Mouse (Mus musculus) stomach, embryonic 14.5 days (tissue): Measurements from ENCODE around the gene Tmem8b. TPM values are rescaled to one million over a fixed set of nuclear protein-coding genes. Genes with fewer than 3 reads are reported as not detected.

Experiments used
- ATAC-seq: fragments of 200-750 bp; cut with Nextera tagmentation; 2 replicates; pipeline ENCODE4 v1.8.0; 2017; ENCODE audit warnings: low read depth, moderate TSS enrichment; ENCODE audit not compliant: insufficient number of reproducible peaks, insufficient read depth, low FRiP score
- H3K27ac ChIP-seq: fragments of 300-500 bp; sonication (generic); 2 replicates; pipeline ENCODE4 v1.5.1; 2014; ENCODE audit warnings: mild to moderate bottlenecking, low read length, moderate library complexity, mixed read lengths
- H3K27me3 ChIP-seq: fragments of 300-500 bp; sonication (generic); 2 replicates; pipeline ENCODE4 v1.6.1; 2014; ENCODE audit warnings: low read length, control low read depth, mixed read lengths; ENCODE audit not compliant: control insufficient read depth, insufficient read depth
- H3K36me3 ChIP-seq: fragments of 300-500 bp; sonication (generic); 2 replicates; pipeline ENCODE4 v1.6.1; 2014; ENCODE audit warnings: mild to moderate bottlenecking, control low read depth, low read length, moderate library complexity, mixed read lengths; ENCODE audit not compliant: control insufficient read depth, insufficient read depth
- H3K4me1 ChIP-seq: fragments of 300-500 bp; sonication (generic); 2 replicates; pipeline ENCODE4 v1.6.1; 2014; ENCODE audit warnings: low read length, control low read depth, mixed read lengths; ENCODE audit not compliant: control insufficient read depth, insufficient read depth
- H3K4me2 ChIP-seq: fragments of 300-500 bp; sonication (generic); replicated peaks from 2 replicates; pipeline ENCODE4 v1.6.1; 2014; ENCODE audit warnings: low read depth, low read length, control low read depth
- H3K4me3 ChIP-seq: fragments of 300-500 bp; sonication (generic); 2 replicates; pipeline ENCODE4 v1.5.1; 2014; ENCODE audit warnings: low read depth, low read length, control low read depth
- H3K9ac ChIP-seq: fragments of 300-500 bp; sonication (generic); replicated peaks from 2 replicates; pipeline ENCODE4 v1.6.1; 2014; ENCODE audit warnings: low read depth, mild to moderate bottlenecking, control low read depth, low read length, moderate library complexity, mixed read lengths
- H3K9me3 ChIP-seq: fragments of 300-500 bp; sonication (generic); 2 replicates; pipeline ENCODE4 v1.6.1; 2016; ENCODE audit warnings: low read depth, low read length, control low read depth; ENCODE audit not compliant: control insufficient read depth
- whole genome bisulfite sequencing: fragments of 180-500 bp; shearing (Covaris S2); extraction: QIAGEN DNeasy Blood & Tissue Kit; methylation state at CpG from one replicate; pipeline ENCODE4 v1.1.7; 2014; 5-methylcytosine and 5-hydroxymethylcytosine counted together
- microRNA-seq: library from miRNA; unstranded; fragments of <30 nt; microRNA quantifications from one replicate; pipeline ENCODE4, GENCODE M21; 2016
- polyA plus RNA-seq: library from polyadenylated mRNA; unstranded; fragments of >200 nt; fragmentation: Nextera tagmentation; extraction: Ambion mirVana; gene quantifications from 2 replicates; pipeline ENCODE4 v1.2.1, GENCODE M21; 2014

The Tmem8b gene
- polyA plus RNA-seq, 1 experiment from 2014 or later = 4.5 TPM

DNA sequence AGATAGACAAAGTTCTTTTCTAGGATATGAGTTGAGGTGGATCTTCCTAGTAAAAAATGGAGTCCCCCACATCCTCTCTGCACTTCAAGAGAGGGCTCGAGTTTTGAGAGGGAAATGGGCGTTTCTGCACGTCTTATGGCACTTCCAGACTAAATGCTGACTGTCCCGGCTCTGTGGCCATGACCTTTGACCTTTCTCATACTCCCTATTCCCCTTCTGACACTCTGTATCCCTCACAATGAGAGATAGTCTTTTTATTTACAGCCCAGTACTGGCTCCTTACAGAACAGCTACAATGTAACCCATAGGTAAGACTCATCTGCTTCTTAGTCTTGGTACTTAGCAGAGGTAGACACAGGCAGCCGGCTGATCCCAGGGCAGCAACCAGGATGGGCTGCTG, 72.8 kb downstream of the Tmem8b start:
- Histone ChIP-seq H3K4me1 (no peaks in the 10 kb centered on the region), H3K4me3 (no peak overlapping the region), H3K9ac (no peak overlapping the region), H3K27me3 (no peaks in the 10 kb centered on the region), H3K9me3 (no peaks in the 10 kb centered on the region), H3K27ac (no peak overlapping the region), H3K4me2 (no peak overlapping the region), H3K36me3 (no peaks in the 10 kb centered on the region)
- WGBS = 54% methylated on average over 5 of the region's 5 CpGs
- ATAC-seq = no peak

Small RNA genes lying within 50 kb of the gene (microRNA-seq; reads per million reads assigned to microRNA genes)
- gene Gm25262 = not detected

Other genes starting within 250 kb of the Tmem8b start
- gene Fam166b, start 239.8 kb upstream of the Tmem8b start, polyA plus RNA-seq = 0.22 and 0.25 TPM in 2 replicates
- gene Tesk1, start 227.0 kb upstream of the Tmem8b start, polyA plus RNA-seq = 5.4 and 7.1 TPM in 2 replicates
- 5.5 and 5.6 TPM in 2 replicates for gene Cd72, start 214.3 kb upstream of the Tmem8b start, polyA plus RNA-seq
- gene Sit1, start 185.2 kb upstream of the Tmem8b start, polyA plus RNA-seq = not detected in 2 replicates
- 130 and 132 TPM in 2 replicates for gene Ccdc107, start 176.1 kb upstream of the Tmem8b start, polyA plus RNA-seq
- gene Arhgef39, start 169.3 kb upstream of the Tmem8b start, polyA plus RNA-seq = 43.5 and 46.8 TPM in 2 replicates
- 2.8 and 5.8 TPM in 2 replicates for gene Car9, start 162.0 kb upstream of the Tmem8b start, polyA plus RNA-seq
- 790 and 843 TPM in 2 replicates for gene Tpm2, start 145.2 kb upstream of the Tmem8b start, polyA plus RNA-seq
- 56.2 and 69.8 TPM in 2 replicates for gene Creb3, start 106.6 kb upstream of the Tmem8b start, polyA plus RNA-seq
- 83.7 and 98.5 TPM in 2 replicates for gene Tln1, start 106.3 kb upstream of the Tmem8b start, polyA plus RNA-seq
- 41.0 and 44.5 TPM in 2 replicates for gene Rgp1, start 90.3 kb upstream of the Tmem8b start, polyA plus RNA-seq
- gene Gba2, start 90.1 kb upstream of the Tmem8b start, polyA plus RNA-seq = 13.8 and 14.4 TPM in 2 replicates
- 0.91 and 1.0 TPM in 2 replicates for gene Msmp, start 84.5 kb upstream of the Tmem8b start, polyA plus RNA-seq
- gene Npr2, start 37.0 kb upstream of the Tmem8b start, polyA plus RNA-seq = 13.3 and 17.3 TPM in 2 replicates
- gene Spag8, start 15.4 kb upstream of the Tmem8b start, polyA plus RNA-seq = 0.70 and 1.7 TPM in 2 replicates
- gene Hint2, start 12.5 kb upstream of the Tmem8b start, polyA plus RNA-seq = 103 and 112 TPM in 2 replicates
- gene Fam221b, start 174 bp downstream of the Tmem8b start, polyA plus RNA-seq = 3.7 and 4.2 TPM in 2 replicates
- gene Olfr70, start 31.8 kb downstream of the Tmem8b start, polyA plus RNA-seq = not detected in 2 replicates
- 0.09 TPM in 1 of 2 replicates, not detected in the other for gene Olfr71, start 41.3 kb downstream of the Tmem8b start, polyA plus RNA-seq
- 0.46 and 0.78 TPM in 2 replicates for gene Hrct1, start 58.2 kb downstream of the Tmem8b start, polyA plus RNA-seq
- 0.10 TPM in 1 of 2 replicates, not detected in the other for gene Spaar, start 61.1 kb downstream of the Tmem8b start, polyA plus RNA-seq
- not detected in 2 replicates for gene Olfr159, start 102.0 kb downstream of the Tmem8b start, polyA plus RNA-seq
- gene Olfr156, start 154.9 kb downstream of the Tmem8b start, polyA plus RNA-seq = not detected in 2 replicates
- gene Olfr157, start 171.2 kb downstream of the Tmem8b start, polyA plus RNA-seq = not detected in 2 replicates
- not detected in 2 replicates for gene Olfr155, start 182.6 kb downstream of the Tmem8b start, polyA plus RNA-seq
- gene Reck, start 206.6 kb downstream of the Tmem8b start, polyA plus RNA-seq = 36.0 and 38.8 TPM in 2 replicates